Mouse (Mus musculus): ENCODE data around the gene Unc13d. TPM values are rescaled to one million over a fixed set of nuclear protein-coding genes. Genes with fewer than 3 reads are reported as not detected.

The Unc13d gene
- polyA plus RNA-seq, 1 experiment from 2014 or later: 1.1 TPM

GRCm38 (mm10) chr11:116058868-116059690, 18.7 kb downstream of the Unc13d start:
- no peaks in the 10 kb centered on the region for H3K9me3 ChIP-seq (ENCODE audit: control insufficient read depth)
- WGBS: 94% methylated on average over 17 of the region's 17 CpGs

GRCm38 (mm10) chr11:116058022-116058614, 19.6 kb downstream of the Unc13d start:
- 0 out of 2 replicates have a peak, but pooled peaks cover 4% of the 10 kb centered on the region for H3K4me1 ChIP-seq (replicated peaks; ENCODE audit: control insufficient read depth, insufficient read depth, low read length)
- H3K9ac ChIP-seq (ENCODE audit: low read depth, low read length): no peak overlapping the region
- no peak overlapping the region for H3K4me3 ChIP-seq (ENCODE audit: low read depth, low read length)
- H3K27ac ChIP-seq (ENCODE audit: low read depth, low read length): no peak overlapping the region; the same call in 1 of the 2 replicates
- H3K27me3 ChIP-seq (replicated peaks; ENCODE audit: control insufficient read depth, insufficient read depth, low read length): no peaks in the 10 kb centered on the region
- H3K36me3 ChIP-seq (ENCODE audit: control insufficient read depth, insufficient read depth): peaks cover 73% of the 10 kb centered on the region
- WGBS: 71% methylated on average over 12 of the region's 12 CpGs
- no peak overlapping the region for H3K4me2 ChIP-seq (replicated peaks; ENCODE audit: low read depth)
- ATAC-seq: no peak
- no peaks in the 10 kb centered on the region for H3K9me3 ChIP-seq (ENCODE audit: control insufficient read depth)
- no peak for TF ChIP-seq CTCF (IDR thresholded peaks at IDR 0.05; ENCODE audit: low read depth)

More at GRCm38 (mm10) chr11:116058868-116059690, 18.7 kb downstream of the Unc13d start:
- TF ChIP-seq CTCF (IDR thresholded peaks at IDR 0.05; ENCODE audit: low read depth): no peak
- Histone ChIP-seq H3K36me3 (ENCODE audit: control insufficient read depth, insufficient read depth) (peaks cover 64% of the 10 kb centered on the region), H3K9ac (ENCODE audit: low read depth, low read length) (no peak overlapping the region), H3K4me1 (replicated peaks; ENCODE audit: control insufficient read depth, insufficient read depth, low read length) (0 out of 2 replicates have a peak, but pooled peaks cover 4% of the 10 kb centered on the region), H3K27ac (ENCODE audit: low read depth, low read length) (peak overlapping the region; percentile 7; the same call in 1 of the 2 replicates), H3K27me3 (replicated peaks; ENCODE audit: control insufficient read depth, insufficient read depth, low read length) (no peaks in the 10 kb centered on the region), H3K4me2 (replicated peaks; ENCODE audit: low read depth) (no peak overlapping the region), H3K4me3 (ENCODE audit: low read depth, low read length) (no peak overlapping the region)
- no peak for ATAC-seq

- Histone ChIP-seq H3K4me1 (replicated peaks; ENCODE audit: control insufficient read depth, insufficient read depth, low read length) (0 out of 2 replicates have a peak, but pooled peaks cover 4% of the 10 kb centered on the region), H3K27ac (ENCODE audit: low read depth, low read length) (no peak overlapping the region), H3K36me3 (ENCODE audit: control insufficient read depth, insufficient read depth) (peaks cover 81% of the 10 kb centered on the region), H3K9me3 (ENCODE audit: control insufficient read depth) (no peaks in the 10 kb centered on the region), H3K4me2 (replicated peaks; ENCODE audit: low read depth) (no peak overlapping the region), H3K4me3 (ENCODE audit: low read depth, low read length) (no peak overlapping the region), H3K27me3 (replicated peaks; ENCODE audit: control insufficient read depth, insufficient read depth, low read length) (no peaks in the 10 kb centered on the region), H3K9ac (ENCODE audit: low read depth, low read length) (no peak overlapping the region)
- WGBS: 67% methylated on average over 4 of the region's 4 CpGs
- no peak for ATAC-seq
- TF ChIP-seq CTCF (IDR thresholded peaks at IDR 0.05; ENCODE audit: low read depth): no peak
These were observed 20.4 kb downstream of the Unc13d start for GRCm38 (mm10) chr11:116057237-116057881.

- peaks cover 92% of the 10 kb centered on the region for H3K36me3 ChIP-seq (ENCODE audit: control insufficient read depth, insufficient read depth)
- no peaks in the 10 kb centered on the region for H3K27me3 ChIP-seq (replicated peaks; ENCODE audit: control insufficient read depth, insufficient read depth, low read length)
- H3K9me3 ChIP-seq (ENCODE audit: control insufficient read depth): no peaks in the 10 kb centered on the region
- H3K4me1 ChIP-seq (replicated peaks; ENCODE audit: control insufficient read depth, insufficient read depth, low read length): 0 out of 2 replicates have a peak, but pooled peaks cover 4% of the 10 kb centered on the region
- no peak overlapping the region for H3K4me2 ChIP-seq (replicated peaks; ENCODE audit: low read depth)
- no peak for ATAC-seq
- 93% methylated on average over 11 of the region's 11 CpGs for WGBS
- H3K4me3 ChIP-seq (ENCODE audit: low read depth, low read length): no peak overlapping the region
- no peak for TF ChIP-seq CTCF (IDR thresholded peaks at IDR 0.05; ENCODE audit: low read depth)
- H3K9ac ChIP-seq (ENCODE audit: low read depth, low read length): no peak overlapping the region
- no peak overlapping the region for H3K27ac ChIP-seq (ENCODE audit: low read depth, low read length)
These were observed 21.9 kb downstream of the Unc13d start for GRCm38 (mm10) chr11:116055873-116056272.

GRCm38 (mm10) chr11:116053510-116054229, 24.1 kb downstream of the Unc13d start:
- no peak overlapping the region for H3K4me3 ChIP-seq (ENCODE audit: low read depth, low read length)
- no peaks in the 10 kb centered on the region for H3K27me3 ChIP-seq (replicated peaks; ENCODE audit: control insufficient read depth, insufficient read depth, low read length)
- ATAC-seq: no peak
- no peak overlapping the region for H3K27ac ChIP-seq (ENCODE audit: low read depth, low read length)
- H3K9me3 ChIP-seq (ENCODE audit: control insufficient read depth): no peaks in the 10 kb centered on the region
- H3K36me3 ChIP-seq (ENCODE audit: control insufficient read depth, insufficient read depth): peaks cover 97% of the 10 kb centered on the region
- H3K4me1 ChIP-seq (replicated peaks; ENCODE audit: control insufficient read depth, insufficient read depth, low read length): no peaks in the 10 kb centered on the region
- 92% methylated on average over 9 of the region's 9 CpGs for WGBS
- no peak overlapping the region for H3K9ac ChIP-seq (ENCODE audit: low read depth, low read length)
- no peak for TF ChIP-seq CTCF (IDR thresholded peaks at IDR 0.05; ENCODE audit: low read depth)
- no peak overlapping the region for H3K4me2 ChIP-seq (replicated peaks; ENCODE audit: low read depth)

Data from intestine, postnatal 0 days (tissue).